Mouse (Mus musculus) erythroblast, adult 5-6 weeks (primary cell): ENCODE results near the gene Uckl1. TPM values are rescaled to one million over a fixed set of nuclear protein-coding genes. Genes with fewer than 3 reads are reported as not detected.
A peak's percentile ranks its signal among the peaks of the same experiment; 100 is the strongest.

Experiments used
- ATAC-seq: replicated peaks from 2 replicates; pipeline ENCODE4 v1.8.0; 2016; ENCODE audit warnings: moderate number of reproducible peaks, mild to moderate bottlenecking, moderate TSS enrichment, inconsistent platforms; ENCODE audit not compliant: poor library complexity, low FRiP score, severe bottlenecking
- total RNA-seq, 2 experiments: library from RNA; stranded (forward) in 1 of 2; stranded (reverse) in 1 of 2; fragments of 150-400 nt in 1 of 2; fragments of 200-764, 138-1000 nt in 1 of 2; gene quantifications; 2 replicates each; pipeline versions ENCODE4 v1.2.3 to v1.2.4; 2015 to 2017; ENCODE audit warnings: low replicate concordance in 2 of 2

The Uckl1 gene
- total RNA-seq, 2 experiments from 2014 or later, result 16.0 to 18.8 TPM

- no peak for ATAC-seq
Measured at GRCm38 (mm10) chr2:181576613-181577012, 8.1 kb downstream of the Uckl1 start.

- no peak for ATAC-seq
Measured at GRCm38 (mm10) chr2:181574921-181575545, 9.7 kb downstream of the Uckl1 start.

DNA sequence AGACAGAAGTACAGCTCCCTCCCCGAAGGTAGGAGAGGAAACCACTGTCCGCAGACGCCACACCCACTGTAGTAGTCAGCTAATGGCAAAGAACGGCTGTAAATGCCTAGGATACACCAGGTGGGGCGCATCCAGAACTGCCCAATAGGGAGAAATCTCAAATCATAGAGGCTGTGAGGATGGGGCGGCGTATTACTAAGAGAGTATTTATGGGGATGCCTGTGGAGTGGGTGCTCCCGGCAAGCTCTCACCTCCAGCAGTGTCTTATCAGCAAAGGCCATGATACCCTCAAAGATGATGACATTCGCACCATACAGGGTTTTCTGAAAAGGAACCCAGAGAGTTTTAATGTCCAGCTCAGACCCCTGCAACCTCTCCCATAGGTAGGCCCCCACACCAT, 10.7 kb downstream of the Uckl1 start:
- no peak for ATAC-seq

DNA sequence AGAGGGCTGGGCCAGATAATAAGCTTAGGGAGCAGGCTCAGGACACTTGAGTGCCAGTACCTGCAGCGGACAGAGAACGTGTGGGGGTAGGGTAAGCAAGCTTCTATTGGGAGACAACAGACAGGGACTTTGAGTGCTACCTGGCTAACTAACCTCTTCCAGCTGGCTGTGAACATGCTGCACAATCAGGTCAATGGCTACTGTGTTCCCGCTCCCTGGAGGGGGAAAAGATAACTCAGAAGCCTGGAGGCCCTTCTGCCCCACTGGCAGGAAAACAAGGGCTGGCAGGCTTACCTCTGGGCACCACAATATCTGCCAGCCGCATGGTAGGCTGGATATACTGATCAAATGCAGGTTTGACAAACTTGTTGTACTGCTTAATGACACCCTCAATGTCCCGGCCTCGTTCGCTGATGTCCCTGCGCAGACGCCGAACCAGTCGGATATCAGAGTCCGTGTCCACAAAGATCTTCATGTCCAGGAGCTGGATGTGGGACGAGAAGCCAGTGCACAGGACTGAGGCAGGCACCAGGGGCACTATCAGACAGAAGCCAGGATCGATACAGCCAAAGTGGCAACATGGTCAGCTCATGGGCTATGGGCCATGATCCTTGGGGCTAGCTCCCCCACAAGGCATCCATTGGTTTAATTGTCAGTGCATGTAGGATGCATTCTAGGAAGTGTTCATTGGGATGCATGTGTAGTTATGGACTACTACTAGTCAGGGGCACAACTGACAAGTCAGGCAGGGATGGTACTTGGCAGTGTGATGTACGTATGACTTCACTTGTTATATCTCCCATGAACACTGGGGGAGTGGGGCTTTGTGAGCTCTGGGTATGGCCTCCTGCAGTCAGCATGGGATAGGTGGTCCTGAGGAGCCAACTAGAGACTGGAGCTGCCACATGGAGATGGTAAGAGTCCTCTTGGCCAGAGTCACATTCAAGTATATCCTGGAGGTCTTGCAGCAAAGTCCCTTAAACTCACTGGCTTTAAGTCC, 11.5 kb downstream of the Uckl1 start:
- ATAC-seq, result no peak

- no peak for ATAC-seq
Measured at GRCm38 (mm10) chr2:181571941-181572670, 12.6 kb downstream of the Uckl1 start.

- no peak for ATAC-seq
Measured at GRCm38 (mm10) chr2:181570921-181571595, 13.6 kb downstream of the Uckl1 start.

GRCm38 (mm10) chr2:181570375-181570774, 14.3 kb downstream of the Uckl1 start:
- ATAC-seq, result no peak

DNA sequence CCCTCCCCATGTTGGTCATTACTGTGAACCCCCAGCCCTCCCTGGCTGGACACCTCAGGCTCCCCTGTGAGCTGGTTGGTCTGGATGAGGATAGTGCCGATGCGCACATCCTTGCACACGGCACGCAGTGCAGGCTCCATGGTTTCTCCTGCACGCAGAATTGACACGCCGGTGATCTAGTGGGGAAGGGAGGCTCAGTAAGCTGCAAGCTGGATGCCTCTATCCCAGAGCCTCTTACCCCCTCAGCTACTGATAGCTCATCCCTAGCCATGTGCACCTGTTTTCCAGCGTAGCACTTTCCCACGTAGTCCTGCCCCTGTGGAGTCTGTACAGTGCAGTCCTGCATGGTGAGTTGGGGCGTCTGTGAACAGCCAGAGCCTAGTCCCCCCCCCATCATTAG, 14.8 kb downstream of the Uckl1 start:
- no peak for ATAC-seq

GRCm38 (mm10) chr2:181568272-181569008, 16.3 kb downstream of the Uckl1 start:
- peak; percentile 81 for ATAC-seq

DNA sequence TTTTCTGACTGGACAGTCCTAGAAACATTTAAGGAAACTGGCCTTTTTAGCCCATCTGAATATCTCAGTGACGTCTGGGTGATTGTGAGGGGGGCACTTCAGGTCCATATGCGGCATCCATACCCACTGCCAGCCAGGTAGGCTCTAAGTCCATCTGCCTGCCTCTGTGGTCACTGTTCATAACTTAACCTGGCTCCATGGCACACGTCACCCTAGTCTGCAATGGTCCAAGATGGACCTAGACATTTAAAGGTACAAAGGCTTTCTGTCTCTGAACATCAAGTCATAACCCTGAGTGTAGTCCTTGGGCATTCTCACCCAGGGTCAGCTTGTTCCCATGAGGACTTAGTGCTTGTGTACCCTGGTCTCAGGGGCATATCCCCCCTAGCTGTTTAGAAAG, 17.4 kb downstream of the Uckl1 start:
- ATAC-seq, result no peak

DNA sequence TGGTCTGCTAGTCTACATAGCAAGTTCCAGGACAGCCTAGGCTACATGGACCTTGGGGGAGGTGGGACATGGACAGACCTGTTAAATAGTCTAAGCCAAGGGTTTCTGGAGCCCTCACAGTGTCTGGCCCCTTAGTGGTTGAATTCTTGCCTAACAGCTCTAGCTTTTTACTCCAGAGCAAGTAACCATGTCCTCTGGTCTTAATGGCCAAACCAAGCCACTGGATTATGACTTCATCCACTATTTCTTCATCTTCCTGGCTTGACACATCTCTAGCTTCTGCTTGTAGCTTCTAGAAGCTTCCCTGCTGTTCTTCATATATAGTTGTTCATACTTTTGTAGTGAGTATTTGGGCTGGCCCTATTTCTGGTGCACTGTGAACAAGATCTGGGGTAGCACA, 30.9 kb downstream of the Uckl1 start:
- no peak for ATAC-seq

DNA sequence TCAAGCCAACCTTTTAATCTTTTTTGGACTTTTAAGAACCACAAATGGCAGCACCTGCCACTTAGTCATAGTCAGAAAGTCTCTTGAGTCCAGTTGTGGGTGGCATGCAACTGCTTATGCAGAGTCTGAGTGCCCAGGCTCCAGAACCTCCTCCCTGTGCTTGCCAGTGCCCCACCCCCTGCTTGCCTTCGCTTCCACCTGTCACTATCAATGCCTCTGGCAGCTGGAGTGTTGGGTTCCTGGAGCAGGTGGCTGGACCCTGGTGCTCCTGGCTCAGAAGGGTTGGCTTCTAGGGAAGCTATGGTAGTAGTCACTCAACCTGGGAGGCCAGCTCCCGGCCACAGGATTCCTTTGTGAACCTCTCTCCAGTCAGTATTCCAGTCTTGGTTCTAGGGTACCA, 34.5 kb downstream of the Uckl1 start:
- ATAC-seq, result no peak

- no peak for ATAC-seq
Measured at GRCm38 (mm10) chr2:181548682-181549081, 36.0 kb downstream of the Uckl1 start.

DNA sequence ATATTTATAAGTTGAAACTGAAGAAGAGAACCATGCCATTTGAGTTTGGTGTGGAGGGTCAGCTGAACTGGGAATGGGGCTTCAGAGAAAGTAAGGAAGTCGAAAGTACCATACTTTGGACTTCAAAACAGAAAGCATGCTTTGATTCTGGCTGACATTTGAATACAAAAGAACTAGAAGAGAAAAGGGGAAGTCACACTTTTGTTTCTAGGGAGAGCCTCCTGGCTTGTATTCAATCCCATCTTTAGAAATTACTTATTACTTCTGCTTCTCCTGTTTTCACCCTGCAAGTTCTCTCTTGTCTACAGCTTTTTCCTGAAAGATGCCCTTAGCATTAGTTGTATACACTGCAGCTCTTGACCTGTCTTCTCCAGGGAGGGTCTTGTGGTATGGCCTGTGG, 36.5 kb downstream of the Uckl1 start:
- no peak for ATAC-seq

GRCm38 (mm10) chr2:181546142-181546541, 38.5 kb downstream of the Uckl1 start:
- peak; percentile 54 for ATAC-seq

- ATAC-seq, result no peak
Measured at GRCm38 (mm10) chr2:181541761-181542380, 42.8 kb downstream of the Uckl1 start.

DNA sequence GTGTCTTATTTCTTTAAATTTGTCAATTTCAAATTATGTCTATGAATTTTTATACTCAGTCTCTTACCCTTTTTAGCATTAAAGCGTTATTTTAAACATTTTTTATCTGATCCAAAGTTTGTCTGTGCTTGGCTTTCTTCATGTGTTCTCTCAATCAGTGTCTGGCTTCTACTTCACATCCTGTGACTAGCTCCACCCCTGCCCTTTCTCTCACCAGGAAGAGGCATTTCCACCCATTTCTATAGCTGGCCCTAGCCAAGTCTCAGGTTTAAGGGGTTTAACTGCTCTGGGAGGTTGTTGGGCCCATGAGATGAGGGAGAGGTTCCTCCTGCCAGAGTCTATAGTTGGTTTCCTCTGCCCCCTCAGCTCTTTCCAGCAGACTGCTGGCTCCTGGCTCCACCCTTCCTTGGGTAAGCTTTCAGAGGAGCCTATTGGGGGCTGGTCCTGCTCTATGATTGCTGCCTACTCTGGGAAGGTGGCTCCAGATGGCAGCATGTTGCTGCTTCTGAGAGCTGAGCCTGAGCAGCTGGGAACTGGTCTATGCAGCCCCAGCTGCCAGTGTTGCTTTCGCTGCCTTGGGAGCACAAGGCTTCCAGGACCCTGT, 47.1 kb downstream of the Uckl1 start:
- ATAC-seq, result peak; percentile 53; the same call in 1 of the 2 replicates

DNA sequence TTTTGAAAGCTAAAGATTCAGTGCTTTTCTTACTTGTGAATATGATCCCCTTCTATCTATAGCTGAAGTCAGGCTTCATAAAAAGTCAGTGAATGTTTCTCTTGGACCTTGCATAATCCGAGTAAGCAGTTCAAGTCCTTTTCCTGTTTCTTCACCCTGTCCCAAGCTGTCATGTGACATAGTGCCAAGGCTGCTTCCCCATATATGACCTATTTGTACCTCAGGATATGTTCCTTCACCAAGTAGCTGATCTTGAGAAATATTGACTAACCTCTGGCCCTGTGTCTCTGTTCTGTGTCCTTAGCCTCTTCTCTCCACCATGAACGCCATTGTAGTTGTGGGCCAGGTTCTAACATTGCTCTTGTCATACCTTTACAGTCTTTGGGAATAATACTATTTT, 48.3 kb downstream of the Uckl1 start:
- no peak for ATAC-seq
